Mouse (Mus musculus) layer of hippocampus, postnatal 36 days (tissue): ENCODE data around the gene Gm45837. TPM values are rescaled to one million over a fixed set of nuclear protein-coding genes. Genes with fewer than 3 reads are reported as not detected.

Source experiments
- DNase-seq, 2 experiments: peaks; one replicate each; pipeline ENCODE4 v3.0.0; 2022
- total RNA-seq, 2 experiments: library from RNA; stranded (reverse); gene quantifications; 2 replicates each; pipeline ENCODE4 v1.2.3; 2021

Gm45837 gene
- total RNA-seq, 2 experiments from 2014 or later: 3.0 TPM; not detected in 1

GRCm38 (mm10) chr7:101443093-101443492, 32.4 kb downstream of the Gm45837 start:
- DNase-seq: no peak

DNA sequence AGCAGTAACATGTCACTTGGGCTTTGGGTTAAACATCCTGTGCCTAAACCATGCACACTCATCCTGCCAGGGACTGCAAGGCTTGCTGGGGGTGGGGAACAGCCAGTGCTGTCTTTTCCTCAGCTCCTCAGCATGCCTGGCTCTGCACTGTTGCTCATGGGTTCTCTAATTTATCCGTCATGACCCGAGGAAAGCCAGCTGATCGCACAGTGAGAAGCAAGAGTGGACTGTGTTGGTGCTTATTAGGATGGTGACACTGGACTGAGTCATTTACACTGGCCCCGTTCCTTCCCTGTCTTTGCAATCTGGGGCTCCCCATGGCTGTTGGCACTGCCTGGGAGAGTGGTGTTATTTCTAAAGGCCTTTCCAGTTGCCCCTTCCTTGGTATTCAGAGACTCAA, 33.5 kb downstream of the Gm45837 start:
- DNase-seq: no peak

DNA sequence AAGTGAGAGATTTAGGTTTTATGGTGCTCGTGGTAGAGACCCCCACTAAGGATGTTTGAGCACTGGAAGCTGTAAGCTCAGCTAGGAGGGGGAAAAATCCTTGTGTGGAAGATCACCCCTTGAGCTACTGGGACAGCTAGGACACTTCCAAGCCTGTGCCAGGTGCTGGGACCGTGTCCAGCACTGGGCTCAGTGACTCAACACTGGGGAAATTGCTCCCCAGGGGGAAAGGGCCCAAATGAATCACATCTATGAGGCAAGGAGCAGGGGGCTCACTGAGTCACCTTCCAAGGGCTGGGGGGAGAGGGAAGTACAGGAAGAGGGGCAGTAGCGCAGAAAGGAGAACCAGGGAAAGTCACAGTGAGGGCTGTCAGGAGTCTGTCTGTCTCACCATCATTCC, 39.2 kb downstream of the Gm45837 start:
- no peak for DNase-seq

DNA sequence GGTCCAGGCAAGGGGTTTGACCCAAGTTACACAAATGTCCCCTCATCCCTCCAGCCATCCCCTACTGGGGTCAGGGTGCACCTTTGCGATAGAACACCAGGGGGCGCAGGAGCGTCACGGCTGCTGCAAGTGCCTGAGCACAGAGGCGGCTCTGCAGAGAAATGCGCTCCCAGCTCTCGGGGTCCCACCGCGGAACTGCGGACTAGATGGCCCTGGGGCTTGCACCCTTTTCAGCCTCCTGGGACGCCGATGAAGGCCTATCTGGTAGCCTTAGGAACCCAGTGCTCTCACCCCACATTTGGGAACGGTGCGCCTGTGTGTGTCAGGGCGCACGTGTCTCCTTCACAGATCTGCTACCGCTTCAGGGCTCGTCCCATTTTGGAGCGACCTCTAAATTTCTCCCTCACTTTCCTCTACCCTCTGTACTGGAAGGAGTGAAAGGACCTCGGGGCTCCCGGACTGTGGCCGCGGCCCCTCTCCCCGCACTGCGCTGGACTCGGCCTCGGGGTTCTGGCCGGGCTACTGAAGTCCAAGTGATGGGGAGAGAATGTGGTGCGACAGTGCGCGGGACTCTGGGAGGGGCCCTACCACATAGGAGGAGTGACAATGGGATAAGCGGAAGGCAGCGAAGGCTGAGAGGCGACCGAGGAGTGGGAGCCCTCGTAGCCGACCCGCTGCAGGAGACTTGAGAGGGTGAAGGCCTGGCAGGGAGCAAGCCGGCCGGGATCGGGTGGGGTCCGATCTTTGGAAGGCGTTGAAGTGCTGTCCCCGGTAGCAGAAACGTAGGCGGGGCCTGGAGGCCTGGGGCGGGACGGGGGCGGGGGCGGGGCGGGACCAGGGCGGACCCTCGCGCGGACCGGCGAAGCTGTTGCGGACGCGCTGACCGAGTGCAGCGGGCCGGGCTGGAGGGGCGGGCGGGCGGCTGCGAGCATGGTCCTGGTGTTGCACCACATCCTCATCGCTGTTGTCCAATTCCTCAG, 40.0 kb downstream of the Gm45837 start:
- peak; percentile 89 to 90 for DNase-seq

DNA sequence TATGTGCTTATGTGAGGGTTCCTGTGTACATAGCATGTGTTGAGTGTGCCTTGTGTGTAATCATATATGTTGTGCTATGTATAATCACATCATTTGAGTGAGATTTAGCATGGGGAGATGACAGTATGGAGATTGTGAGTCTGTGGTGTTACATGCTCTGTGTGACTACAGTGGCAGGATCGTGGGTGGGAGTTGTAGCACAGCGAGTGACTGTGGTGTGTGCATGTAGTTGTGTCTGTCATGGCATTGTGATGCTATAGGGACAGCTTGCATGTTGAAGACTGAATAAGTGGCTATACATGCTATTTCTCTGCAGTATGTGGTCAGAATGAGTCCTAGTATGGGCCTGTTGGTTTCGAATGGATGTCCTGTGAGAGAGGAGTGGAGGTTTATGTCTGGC, 42.0 kb downstream of the Gm45837 start:
- no peak for DNase-seq

DNA sequence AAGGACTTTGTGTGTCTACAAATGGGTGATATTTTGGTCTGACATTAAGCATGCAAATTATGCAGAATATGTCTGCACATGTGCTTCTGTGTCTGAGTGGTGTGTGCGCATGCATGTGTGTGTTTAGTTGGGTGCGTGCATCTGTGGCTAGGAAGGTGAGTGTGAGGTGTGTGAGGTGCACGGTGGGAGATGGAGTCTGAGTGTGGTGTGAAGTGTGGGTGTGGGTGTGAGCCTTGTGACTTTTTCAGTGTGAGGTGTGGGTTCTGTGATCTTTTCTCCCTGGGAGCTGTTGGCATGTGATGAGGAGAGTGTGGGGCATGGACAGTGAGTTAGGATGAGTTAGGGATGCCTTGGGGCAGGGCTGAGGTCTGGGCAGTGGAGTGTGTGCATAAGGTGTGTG, 42.6 kb downstream of the Gm45837 start:
- no peak for DNase-seq

DNA sequence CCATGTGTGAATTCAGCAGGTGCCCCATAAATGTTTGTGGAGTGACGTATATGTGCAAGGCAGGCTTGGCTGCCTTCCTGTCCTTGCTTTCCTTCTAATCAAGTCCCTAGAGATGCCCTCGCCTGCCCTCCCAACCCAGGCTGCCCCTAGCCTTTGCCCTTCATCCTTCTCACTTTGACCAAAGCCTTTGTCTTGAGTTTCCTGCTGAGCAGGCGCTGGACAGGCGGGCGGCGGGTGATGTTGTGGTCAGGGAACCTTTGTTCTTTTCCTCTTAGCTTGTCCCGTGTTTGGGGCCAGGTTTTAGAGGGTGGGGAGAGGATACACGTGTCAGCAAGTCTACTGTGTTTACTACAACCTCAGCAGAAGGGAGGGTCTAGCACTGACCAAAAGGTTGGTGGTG, 43.0 kb downstream of the Gm45837 start:
- no peak for DNase-seq

GRCm38 (mm10) chr7:101454479-101454878, 43.8 kb downstream of the Gm45837 start:
- no peak for DNase-seq

- no peak for DNase-seq
Measured at GRCm38 (mm10) chr7:101455141-101455540, 44.5 kb downstream of the Gm45837 start.

- DNase-seq: no peak
Measured at GRCm38 (mm10) chr7:101456318-101456717, 45.6 kb downstream of the Gm45837 start.

- DNase-seq: no peak
Measured at GRCm38 (mm10) chr7:101456789-101457188, 46.1 kb downstream of the Gm45837 start.

DNA sequence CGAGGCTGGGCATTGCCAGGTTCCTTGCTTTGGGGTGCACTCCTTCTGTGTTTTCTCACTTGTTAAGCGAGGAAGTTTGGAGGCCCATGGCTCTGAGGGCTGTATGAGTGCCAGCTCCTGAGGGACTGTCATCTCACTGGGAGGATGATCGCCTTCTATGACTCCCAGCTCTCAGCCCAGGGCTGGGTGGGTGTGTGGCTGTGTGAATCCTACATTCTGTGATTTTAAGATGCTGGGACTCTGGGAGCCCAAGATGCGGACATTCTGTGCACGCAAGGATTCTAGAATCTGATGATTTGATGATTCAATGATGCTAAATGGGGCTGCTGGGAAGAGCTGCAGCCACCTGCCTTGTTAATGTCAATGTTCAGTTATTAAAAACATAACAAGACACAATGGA, 46.6 kb downstream of the Gm45837 start:
- peak in 1 of 2 experiments; percentile 52 for DNase-seq

DNA sequence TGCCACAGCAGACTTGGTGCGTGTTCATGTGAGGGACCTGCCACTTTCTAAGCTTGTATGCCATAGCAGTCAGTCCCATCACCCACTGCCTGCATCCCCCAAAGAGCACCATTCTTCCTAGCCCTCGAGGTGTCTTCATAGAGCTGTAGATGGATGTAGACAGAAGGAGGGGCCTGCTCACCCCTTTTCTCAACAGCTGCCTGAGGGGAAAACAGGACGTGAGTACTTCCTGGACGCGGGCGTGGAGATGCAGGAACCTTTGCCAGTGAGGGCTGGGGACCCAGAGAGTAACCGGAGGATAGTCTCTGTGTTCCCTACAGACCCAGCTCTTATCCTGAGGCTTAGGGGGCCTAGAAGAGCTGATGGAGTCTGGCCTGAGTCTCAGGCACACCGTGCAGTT, 47.1 kb downstream of the Gm45837 start:
- no peak for DNase-seq

DNA sequence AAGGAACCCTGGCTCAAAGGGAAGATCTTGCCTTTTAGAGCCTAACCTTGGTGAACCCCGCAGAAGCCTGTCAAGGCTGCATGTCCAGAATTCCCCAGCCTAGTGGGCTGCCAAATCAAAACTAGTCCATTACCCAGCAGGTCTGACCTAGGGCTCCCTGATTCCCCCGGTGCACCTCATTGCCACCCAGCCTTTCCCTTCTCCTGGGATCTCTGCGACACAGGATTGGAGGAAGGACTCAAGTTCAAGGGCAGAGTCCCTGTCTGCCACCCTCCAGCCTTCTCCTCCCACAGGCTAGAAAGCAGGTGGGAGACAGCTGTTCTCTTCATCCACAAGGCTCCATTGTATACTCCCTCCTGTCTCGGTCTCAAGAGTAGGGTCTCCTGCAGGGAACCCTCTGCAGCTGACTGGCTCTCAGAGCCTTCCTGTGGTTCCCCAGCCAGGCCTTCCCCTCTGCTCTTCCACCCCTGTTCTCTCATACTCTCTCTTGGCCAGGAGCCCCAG, 47.6 kb downstream of the Gm45837 start:
- no peak for DNase-seq

DNA sequence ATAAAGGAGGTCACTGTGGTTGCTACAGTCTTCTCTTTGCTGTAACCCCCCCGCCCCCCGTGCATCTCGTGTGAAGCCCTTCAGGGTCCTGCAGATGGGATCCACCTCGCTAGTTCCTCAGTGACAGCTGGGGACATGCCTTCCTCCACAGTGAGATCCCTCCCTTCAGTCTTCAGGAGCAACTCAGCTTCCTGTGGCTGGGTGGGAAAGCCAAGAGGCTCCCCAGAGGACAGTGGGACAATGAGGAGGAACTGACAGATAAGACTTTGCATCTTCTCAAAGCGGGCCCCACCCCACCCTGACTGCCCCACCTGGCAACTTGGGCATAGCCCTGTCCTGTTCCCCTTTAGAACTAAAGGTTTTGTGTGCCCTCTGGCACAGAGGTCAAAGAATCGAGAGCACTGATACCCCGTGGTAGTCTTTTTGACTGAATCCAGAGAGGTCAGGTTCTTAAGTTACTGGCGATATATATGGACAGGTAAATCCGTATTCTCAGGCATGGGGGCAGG, 48.7 kb downstream of the Gm45837 start:
- DNase-seq: no peak

DNA sequence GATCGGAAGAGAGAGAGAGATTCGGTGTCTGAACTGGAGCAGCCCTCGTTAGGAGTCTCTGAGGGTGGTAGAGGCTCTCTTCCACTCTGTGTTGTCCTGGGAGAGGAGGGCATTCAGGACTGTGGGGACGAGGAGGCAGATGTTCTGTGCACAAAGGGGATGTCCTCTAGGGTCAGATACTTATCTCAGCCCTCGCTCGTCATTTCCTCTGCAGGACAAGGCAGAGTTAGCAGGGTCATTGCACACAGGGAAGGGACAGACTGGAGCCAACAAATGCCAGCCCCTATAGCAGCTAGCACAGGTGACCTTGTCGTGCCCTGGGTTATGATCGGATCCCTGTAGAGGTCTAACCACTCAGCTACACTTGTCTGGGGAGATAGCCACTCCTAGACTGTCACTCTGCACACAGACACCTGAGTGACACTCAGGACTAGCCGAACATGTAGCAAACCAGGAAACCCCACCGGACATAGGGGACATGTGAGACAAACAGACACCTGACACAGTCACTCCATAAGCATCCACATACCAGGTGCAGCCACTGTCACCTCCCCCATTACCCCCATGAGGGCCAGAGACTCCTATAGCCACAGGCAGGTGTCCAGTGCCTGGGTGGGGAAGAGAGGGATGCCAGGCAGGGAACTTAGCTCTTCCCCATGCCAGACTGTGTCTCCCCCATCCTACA, 49.4 kb downstream of the Gm45837 start:
- DNase-seq: no peak

DNA sequence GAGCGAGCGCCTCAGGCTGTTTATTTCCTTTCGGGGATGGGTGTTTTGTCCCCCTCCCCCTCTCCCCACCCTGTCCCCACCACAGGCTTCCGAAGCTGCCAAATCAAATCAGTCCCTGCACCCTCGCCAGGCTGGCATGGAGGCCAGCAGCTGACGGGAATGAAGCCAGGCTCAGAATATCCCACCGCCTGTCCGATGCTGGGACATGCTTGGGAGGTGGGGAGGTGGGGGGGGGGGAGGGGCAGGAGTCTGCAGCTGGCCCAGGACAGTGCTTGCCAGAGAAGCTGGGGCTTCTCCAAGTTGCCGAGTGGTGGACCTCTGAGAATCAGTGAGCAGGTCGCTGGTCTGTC, 49.9 kb downstream of the Gm45837 start:
- peak; percentile 63 to 67 for DNase-seq

- no peak for DNase-seq
Measured at GRCm38 (mm10) chr7:101461571-101461970, 50.9 kb downstream of the Gm45837 start.

- DNase-seq: peak; percentile 85 to 86
Measured at GRCm38 (mm10) chr7:101462327-101463068, 51.8 kb downstream of the Gm45837 start.

GRCm38 (mm10) chr7:101463665-101464271, 53.1 kb downstream of the Gm45837 start:
- no peak for DNase-seq

DNA sequence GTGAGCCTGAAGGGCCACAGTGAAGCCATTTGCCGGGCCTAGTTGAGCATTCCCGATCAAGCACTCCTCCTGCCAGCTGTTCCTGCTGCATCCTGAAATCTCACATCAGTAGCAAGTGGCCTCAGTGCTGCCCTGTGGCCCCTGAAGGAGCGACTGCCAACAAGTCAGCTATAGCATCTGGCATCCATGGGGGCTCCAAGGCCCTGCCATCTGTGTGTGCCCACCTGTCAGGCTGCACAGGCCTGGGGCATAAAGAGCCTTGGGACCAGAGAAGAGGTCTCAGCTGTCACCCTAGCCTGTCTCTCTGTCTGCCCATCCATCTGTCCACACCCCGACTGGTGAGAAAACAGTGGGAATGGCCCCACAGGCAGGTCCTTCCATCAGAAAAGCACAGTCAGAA, 54.2 kb downstream of the Gm45837 start:
- DNase-seq: no peak

DNA sequence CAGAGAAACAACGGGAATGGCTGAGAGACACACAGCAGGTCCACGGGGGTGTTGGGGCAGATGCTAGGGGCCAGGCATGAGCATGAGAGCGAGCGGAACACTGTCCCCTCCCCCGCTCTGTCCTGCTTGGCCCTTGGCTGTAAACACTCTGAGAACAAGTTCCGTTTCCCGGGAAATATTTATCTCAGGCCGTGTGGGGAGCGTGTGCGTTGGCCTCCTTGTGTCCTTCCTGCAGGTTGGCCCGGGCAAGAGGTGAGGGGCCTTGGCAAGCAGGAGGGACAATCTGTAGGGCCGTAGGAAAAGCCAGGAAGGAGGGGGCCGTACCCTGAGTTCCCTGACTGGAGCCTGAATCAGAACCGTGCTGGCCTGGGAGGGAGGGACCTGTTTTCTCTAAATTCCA, 54.7 kb downstream of the Gm45837 start:
- no peak for DNase-seq
